Mouse (Mus musculus) adrenal gland, adult 8-10 months (tissue): ENCODE data around the gene Gipr. TPM values are rescaled to one million over a fixed set of nuclear protein-coding genes. Genes with fewer than 3 reads are reported as not detected.
"Not testable (repeated sequence)": the region's sequence is repeated elsewhere in the genome, so short reads cannot be mapped to it uniquely, and the experiment has no call there.

Experiments used
- DNase-seq: peaks from one replicate; pipeline ENCODE4 v3.0.0; 2022
- total RNA-seq, 4 experiments: library from RNA; stranded (reverse); gene quantifications; 2 replicates each; pipeline ENCODE4 v1.2.4; 2022

Gipr gene
- total RNA-seq, 4 experiments from 2014 or later: 0.17 to 1.5 (median 0.64) TPM

DNA sequence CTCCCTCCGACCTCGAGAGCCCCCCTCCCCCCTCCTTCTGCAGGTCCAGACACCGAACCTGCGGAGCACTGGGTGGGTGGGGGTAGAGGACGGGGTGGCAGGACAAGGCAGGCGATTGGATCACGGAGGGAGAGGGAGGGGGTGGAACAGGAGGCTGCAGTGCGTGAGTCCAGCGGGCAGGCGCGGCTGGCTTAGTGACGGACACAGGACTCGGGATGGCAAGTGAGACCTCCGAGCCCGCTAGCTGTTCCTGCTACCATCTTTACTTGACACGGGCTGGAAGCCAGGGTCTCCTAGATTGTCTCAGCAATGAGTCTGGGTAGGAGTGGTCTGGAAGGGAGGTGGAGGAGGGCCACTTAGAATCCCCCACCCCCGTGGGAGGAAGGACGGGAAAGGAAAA is 12.1 kb upstream of the Gipr start:
- no peak for DNase-seq

DNA sequence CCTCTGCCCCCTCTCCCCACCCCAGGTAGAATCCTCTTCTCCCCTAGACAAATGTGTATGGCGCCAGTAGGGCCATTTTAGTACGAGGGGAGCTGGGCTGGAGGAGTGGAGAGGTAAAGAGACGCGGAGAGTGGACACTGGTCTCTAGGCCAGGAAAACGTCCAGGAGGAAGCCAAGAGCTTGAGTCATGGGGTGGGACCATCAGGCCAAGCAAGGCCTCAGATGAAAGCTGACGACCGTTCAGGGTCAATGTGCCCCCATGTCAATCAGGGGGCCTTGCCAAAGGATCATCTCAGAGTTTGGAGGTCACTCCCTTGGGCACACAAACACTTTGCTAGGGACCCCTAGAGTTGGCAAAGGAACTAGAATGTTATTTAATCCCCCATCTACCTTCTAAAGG is 11.3 kb upstream of the Gipr start:
- DNase-seq: no peak

DNA sequence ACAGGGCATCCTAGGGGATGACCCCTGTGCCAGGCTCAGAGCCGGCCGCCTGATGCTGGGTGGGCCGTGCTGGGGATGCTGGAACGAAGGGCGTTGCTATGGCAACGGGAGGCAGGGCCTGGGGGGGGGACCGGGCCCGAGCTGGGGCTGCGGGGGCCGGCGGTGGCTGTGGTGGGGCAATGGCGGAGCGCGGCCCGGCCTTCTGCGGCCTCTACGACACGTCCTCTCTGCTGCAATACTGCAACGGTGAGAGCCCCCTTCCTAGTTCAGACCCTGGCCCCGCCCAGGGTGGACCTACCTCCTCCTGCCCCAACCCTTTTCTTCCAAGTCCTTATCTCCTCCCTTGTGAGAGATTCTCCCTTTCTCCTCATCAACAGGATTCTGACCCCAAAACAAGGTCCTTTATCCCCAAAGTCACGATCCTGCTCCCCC is 10.6 kb upstream of the Gipr start:
- DNase-seq: no peak

DNA sequence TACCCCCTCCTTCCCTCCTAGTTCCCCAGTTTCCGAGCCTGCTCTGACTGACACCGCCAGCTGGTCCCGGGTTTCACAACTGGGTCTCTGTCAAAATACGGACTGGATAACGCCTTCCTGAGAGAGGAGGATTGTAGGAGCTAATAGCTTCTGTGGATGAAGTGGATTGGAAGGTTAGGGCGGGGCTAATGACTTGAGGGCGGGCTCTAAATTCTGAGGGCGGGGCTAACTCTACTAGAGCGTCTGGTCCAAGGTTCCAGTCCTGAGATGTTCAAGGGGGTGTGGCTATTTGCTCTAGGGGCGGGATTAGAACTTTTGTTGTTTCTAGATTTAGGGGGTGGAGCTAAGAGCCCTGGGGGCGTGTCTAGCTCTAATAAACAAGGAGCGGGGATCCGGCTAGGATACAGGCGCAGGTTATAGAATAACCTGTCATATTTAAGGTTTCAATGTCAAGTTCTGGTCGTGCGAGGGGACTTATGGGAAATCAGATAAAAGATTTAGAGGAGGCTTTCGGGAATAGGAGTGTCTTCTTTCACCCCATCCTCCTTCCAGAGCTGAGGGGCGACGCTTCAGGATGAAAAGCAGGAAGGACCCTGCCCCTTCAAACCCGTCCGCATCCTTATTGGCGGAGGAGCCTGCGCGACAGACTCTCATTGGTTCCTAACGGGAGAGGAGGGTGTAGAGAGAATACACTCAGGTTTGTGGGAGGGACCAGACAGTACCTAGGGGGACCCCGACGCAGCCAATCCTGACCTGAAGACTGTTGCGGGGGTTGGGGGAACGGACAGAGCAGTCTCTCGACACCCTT is 10.0 kb upstream of the Gipr start, which contains the start of gene Eml2:
Eml2 (plus strand) TSS at position 714 of the 808 bp plus-strand sequence.
- no peak for DNase-seq

DNA sequence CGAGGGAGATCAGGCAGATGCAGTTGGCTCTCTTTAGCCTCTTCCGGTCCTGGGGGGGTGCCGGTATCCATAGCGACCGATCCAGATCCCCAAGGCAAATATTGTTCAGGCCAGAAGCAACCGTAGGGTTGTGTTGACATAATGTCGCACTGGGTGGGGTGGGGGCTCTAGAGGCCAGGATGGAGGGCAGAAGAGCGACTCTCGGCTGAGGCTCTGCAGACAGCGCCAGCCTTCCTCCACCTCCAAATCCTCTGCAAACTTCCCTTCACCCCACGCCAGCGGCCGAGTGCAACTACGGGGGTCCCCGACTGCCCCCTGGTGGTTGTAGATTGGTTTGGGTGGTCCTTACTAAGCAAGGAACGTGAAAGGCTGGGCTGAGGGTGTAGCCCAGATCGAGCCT is 6.9 kb upstream of the Gipr start:
- DNase-seq: no peak

DNA sequence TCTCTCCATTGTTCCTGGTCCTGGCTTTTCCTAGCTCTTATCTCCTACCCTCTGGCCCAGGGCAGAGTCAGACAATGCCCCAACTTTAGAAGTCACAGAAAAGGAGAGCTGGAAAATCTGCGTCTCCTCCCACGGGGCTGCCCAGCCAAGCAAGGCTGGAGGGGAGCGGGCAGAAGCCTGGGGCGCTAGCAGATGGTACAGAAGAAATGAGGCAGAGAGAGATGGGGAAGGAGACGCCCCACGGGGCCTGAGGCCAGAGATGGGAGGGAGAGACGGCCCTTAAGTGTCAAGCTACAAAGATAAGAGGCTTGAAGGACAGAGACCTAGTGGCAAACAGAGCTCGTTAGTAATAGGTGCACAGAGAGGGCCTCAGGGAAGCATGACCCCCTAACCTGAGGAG is 5.9 kb upstream of the Gipr start:
- DNase-seq: no peak

DNA sequence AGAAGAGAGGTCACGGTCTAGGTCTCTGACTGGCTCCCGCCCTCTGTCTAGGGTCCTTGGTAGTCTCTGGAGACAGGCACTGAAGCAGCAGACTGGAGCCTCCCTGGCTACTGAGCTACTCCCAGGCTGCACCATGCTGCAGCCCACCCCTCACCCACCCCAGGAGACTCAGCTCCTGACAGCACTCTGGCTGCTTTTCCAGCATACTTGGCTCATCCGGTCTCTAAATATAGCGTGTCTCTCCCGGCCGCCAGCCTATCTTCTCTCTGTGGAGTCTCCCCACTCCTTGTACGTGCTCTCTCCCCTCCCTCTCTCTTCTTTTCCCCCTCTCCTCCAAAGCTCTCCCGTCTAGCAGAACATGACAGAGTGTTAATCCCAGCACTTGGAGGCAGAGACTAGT is 4.2 kb upstream of the Gipr start:
- no peak for DNase-seq

DNA sequence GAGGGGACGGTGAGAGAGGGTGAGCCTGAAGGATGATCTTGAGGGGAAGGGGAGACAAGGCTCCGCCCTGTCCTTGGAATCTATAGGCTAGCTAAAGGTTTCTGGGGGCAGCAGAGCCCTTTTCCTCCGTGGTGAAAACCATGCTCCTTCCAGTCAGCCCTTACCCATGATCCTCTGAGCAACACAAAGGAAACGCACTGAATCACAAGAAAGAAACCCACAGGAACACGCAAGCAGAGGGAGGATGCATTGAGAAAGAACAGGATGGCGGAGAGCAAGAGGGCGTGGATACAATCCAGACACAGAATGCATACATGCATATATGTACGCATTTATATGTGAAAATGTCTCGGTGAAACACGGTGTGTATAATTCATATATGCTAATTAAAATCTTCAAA is 3.6 kb upstream of the Gipr start:
- DNase-seq: no peak

DNA sequence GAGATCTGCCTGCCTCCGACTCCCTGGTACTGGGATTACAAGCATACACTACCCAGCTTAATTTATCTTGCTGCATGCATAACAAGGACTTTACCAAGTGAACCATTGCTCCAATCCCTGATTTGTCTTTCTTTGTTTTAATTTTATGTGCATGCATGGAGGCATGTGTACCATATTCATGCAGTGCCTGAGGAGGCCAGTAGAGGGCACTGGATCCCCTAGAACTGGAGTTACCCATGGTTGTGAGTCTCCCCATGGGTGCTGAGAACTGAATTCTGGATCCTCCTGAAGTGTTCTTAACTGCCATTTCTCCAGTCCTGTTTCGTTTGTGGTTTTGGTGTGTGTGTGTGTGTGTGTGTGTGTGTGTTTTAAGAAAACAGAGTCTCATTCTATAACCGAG is 1.1 kb upstream of the Gipr start:
- DNase-seq: no peak

DNA sequence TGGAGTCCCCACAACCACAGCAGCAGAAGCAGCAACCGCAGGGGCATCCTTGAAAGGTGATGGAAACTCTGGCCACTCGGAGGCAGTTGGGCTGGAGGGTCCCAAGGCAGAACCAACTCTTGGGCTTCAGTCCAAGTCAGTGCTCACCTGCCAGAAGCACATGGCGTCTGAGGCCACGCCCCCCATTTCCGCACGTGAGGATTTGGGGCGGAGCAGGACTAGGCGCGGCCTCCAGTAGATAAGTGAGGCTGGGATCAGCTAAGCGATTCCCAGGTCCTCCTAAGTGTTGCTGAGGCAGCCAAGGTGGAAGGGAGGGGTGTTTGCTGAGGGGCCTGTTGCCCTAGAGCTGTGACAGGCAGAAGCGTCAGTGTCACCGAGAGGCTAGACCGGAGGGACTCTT is 949 bp downstream of the Gipr start:
- DNase-seq: no peak

DNA sequence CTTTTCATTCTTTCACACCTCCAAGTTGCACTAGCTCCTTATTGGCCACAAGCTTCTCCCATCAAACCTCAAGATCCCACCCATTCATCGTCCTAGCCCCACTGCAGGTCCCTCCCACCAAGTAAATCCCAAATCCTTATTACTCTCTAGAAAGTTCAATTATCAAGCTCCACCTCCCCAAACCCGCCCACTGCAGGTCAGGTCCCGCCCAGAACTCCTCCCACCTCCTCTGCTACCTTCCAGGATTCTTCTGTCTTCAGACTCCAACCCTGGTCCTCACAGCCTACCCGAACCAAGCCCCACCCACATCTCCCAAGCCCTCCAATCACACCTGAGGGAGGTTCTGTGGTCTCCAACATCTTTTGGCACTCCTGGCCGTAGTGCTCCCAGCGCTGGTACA is 1.7 kb downstream of the Gipr start:
- DNase-seq: no peak

DNA sequence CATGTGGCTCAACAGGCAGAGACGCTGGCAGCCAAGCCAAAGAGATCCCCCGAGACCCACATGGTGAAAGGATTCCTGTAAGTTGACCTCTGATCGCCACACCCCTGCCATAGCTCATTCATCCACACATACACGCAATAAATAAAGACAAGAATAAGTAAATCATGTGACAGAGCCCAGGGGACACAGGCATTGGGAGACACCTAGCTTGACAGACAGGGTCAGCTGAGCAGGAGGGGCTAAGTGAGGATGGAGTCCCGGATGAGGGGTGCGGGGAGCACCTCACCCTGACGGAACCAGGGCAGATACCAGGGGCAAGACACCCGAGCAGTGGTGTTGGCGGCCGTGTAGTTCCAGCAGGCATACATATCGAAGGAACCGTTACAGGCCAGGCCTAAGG is 2.2 kb downstream of the Gipr start:
- DNase-seq: no peak

DNA sequence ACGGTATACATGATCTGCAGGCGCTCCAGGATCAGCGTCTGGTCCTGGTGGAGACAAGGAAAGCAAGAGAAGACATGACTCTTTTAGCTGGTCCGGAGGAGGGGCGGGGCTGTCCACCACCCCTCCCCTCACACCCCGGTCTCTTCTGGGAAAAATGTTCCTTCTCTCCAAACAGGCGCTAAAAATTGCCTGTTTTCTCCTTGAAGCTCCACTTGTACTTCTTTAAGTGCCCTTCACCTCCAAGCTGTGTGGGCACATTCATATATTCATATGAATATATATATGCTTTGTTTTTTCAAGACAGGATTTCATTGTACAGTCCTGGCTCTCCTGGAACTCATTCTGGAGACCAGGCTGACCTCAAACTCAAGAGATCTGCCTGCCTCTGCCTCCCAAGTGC is 3.0 kb downstream of the Gipr start:
- no peak for DNase-seq

DNA sequence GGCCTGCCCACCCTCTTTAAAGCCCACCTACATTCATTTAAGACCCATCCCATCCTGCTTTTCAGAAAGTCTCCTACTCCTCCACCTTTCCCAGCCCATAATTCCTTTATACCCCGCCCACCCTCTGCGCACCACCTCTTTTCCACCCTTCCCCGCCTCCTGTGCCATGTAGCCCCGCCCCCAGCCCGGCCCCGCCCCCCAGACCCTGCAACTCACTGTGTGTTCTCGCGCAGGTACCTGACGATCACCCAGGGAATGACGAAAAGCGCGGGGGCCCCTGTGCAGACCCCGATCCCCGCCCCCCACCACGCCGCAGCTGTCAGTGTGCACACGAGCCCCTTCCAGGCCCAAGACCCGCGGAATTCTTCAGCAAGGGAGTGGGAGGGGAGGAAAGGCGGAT is 5.8 kb downstream of the Gipr start:
- DNase-seq: no peak

DNA sequence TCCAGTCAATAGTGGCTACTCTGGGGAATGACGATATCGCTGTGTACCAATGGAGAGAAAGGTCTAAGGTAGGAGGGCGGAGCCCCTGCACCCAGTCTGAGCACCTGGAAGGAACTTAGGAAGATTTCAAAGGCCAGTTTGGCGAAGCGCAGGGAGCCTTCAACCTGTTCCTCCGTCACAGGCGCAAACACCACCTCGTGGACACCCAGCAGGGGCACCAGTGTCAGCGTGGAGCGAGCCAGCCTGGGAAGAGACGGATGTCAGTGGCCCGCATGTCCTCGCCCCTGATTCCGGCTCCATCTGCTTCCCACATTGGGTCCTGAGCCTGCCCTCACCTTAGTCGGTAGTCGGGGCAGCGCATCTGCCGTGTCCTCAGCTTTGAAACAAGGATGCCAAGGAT is 6.5 kb downstream of the Gipr start:
- DNase-seq: no peak

DNA sequence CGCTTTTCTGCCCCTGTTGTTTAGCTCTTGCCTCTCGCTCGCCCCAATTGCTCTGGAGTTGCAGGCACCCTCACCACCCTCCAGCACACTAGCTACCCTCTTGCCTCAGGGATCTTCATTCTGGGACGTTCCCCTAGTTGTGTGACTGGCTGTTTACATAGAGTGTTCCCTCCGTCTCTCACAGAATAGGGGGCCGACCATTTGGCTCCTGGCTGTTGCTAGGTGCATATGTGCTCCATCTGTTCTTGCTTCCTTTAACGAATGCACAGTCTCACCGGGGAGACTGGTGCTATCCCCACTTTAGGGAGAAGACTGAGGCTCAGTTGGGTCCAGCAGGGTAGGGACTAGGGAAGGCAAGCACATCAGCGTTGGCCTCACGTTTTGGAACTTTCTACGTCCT is 7.3 kb downstream of the Gipr start:
- DNase-seq: no peak

DNA sequence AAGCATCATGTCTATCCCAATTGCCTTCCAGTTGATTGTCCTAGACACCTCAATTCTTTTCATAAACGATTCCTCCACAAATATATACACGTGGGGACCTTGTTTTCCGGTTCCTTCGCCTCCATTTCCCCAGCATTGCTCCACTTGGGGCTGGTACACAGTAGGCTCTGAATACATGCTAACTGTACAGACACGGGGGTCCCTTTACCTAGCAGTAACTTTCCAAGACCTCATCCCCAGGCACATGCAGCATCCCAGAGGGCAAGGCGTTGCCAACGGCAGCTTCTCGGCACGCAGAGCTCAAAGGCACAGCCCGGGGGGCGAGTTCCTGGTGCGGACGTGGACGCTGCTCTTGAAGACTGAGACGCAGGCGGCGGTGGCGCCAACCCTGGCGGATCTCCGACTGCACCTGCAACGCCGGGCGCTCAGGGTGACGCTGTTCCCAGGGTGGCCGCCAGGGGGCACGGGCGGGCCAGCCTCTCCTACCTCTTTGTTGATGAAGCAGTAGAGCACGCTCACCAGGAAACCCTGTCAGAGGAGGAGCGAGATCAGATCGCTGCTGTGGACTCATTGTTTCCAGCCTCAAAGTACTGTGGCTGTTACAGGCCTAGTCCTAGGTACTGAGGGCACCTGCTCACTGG is 8.6 kb downstream of the Gipr start:
- peak; percentile 84 for DNase-seq

DNA sequence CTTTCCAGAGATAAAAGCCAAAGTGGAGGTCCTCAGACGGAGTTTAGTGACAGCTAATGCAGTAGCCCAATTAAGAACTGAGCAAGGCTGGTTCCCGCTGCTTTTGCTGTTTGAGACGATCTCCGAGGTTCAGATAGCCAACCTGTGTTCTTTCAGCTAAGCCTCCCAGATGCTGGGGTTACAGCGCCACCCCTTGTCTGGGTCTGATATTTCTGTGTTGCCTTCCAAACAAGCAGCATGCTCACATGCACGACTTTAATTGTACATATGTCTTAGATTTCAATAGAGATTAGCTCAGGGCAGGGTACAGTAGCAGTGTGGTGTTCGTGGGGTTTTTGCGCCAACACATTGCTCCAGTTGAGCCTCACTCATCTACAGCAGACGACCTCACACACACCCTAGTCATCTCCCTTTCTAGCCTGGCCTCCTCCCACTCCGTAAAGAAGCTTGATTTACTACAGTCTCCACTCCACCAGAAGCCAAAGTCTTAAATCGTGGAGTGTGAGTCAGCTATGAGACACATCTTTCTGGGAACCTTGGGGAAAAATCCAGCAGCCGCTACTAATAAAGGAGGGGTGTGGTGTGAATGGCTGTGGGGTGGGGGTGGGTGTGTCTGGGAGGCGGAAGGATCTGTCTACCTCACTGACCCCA is 10.0 kb downstream of the Gipr start:
- DNase-seq: peak; percentile 57

DNA sequence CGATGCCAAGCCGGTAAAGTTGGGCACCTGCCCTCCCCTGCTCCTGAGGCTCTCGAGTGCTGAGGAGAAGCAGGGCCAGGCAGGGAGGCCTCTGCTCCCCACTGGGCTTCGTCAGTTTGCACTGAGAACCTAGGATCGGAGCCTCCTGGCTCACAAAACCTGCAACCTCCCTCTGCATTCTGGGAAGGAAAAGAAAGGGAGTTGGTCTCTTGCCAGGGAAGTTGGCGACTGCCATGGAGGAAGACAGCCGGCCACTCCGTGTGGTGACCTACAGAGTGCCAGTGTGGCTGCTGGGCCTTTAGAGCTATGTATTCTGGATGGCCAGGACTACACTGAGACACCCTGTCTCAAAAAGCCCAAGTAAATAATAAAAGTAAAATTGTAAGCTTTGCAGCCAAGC is 11.1 kb downstream of the Gipr start:
- no peak for DNase-seq

DNA sequence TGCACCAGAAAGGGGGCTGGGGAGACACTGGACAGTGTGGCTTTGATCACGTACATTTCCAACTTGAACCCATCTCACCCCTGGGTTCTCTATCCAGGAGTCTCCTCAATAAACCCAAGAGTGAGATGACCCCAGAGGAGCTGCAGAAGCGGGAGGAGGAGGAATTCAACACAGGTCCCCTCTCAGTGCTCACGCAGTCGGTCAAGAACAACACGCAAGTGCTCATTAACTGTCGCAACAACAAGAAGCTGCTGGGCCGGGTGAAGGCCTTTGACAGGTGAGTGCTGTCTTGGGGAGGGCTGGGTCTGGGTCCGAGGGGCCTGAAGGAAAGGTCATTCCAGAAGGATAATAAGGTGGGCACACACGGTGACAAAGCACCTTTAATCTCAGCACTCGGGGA is 14.8 kb downstream of the Gipr start:
- not testable (repeated sequence) for DNase-seq

DNA sequence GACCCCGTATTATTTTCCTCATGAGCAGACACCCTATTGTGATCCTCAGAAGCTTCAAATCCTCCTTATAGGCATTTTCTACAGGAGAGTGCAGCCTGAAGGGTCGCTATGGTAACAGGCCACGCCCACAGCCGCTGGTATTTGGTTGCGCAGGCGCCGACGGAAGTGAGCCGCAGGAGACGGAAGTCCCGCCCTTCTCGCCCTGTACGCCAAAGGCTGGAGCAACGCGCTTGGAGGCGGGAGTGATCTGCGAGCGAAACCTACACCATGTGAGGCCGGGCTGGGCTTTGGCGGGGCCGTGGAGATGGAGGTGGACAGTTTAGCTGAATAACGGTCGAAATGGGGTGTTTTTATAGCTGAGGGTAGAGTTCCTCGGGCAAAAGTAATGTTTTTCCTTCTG is 16.3 kb downstream of the Gipr start, which contains the start of gene Snrpd2:
Snrpd2 (plus strand) TSS at position 97 of the 400 bp plus-strand sequence.
- DNase-seq: peak; percentile 92

DNA sequence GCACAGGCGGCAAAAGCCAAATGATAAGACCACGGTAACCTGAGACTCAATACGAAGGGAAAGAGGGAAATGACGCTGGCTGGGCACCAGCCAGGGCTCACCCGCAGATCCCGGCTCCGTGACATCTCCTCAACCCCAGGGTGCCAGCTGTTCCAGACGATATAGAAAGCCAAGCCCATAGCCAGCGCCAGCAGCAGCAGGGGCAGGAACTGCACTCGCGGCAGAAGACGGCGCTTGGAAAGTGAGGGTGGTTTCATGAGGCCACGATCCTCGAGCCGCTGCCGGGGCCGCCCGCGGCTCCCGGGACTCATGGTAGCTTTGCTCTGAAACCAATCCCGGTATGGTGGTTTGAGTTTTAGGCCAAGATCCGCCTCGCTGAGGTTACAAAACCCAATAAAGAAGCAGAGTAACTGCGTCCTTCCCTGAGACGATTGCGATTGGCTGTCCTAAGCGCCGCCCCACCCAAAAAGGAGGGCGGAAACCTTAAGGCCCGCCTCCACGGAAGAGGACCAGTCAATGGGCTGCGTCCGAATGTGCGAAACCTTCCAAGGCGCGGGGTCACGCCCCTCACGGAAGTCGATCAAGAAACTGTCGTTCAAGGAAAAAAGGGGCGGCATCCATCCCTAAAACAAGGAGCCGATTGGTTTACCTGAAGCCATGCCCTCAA is 16.9 kb downstream of the Gipr start, which contains the start of gene Qpctl:
Qpctl (minus strand) TSS at position 417 of the 667 bp plus-strand sequence.
- DNase-seq: peak; percentile 99
